Mouse (Mus musculus) C2C12 (cell line): ENCODE data around the gene Fam50b.
A peak's percentile ranks its signal among the peaks of the same experiment; 100 is the strongest.

Experiments
- CEBPB ChIP-seq: IDR thresholded peaks from one replicate; pipeline ENCODE4 v1.6.1; 2011; ENCODE audit warnings: low read depth, mild to moderate bottlenecking, control low read depth, moderate library complexity
- CTCF ChIP-seq: IDR thresholded peaks from one replicate; pipeline ENCODE4 v1.5.1; 2011; ENCODE audit not compliant: control insufficient read depth, insufficient read depth, insufficient read length
- MAX ChIP-seq: IDR thresholded peaks from one replicate; pipeline ENCODE4 v1.6.1; 2011; ENCODE audit warnings: mild to moderate bottlenecking, control low read depth
- USF1 ChIP-seq: IDR thresholded peaks from one replicate; pipeline ENCODE4 v1.6.1; 2011; ENCODE audit warnings: low read depth, mild to moderate bottlenecking, control low read depth, moderate library complexity

- no peak for TF ChIP-seq MAX
- no peak for TF ChIP-seq CTCF
- TF ChIP-seq USF1 = no peak
- TF ChIP-seq CEBPB = peak; percentile 75
Measured at GRCm38 (mm10) chr13:34708955-34709354, 25.7 kb upstream of the Fam50b start.
